Mouse (Mus musculus) CH12F3 (cell line): ENCODE data around the gene Arhgap24.

Source experiments
- in situ Hi-C: fragments of 300-500 bp; cut with MboI; formaldehyde crosslinking; loops from 2 replicates; pipeline ENCODE4 v1.14.3; 2020; ENCODE audit warnings: low sequenced_read_pairs

The Arhgap24 gene

DNA sequence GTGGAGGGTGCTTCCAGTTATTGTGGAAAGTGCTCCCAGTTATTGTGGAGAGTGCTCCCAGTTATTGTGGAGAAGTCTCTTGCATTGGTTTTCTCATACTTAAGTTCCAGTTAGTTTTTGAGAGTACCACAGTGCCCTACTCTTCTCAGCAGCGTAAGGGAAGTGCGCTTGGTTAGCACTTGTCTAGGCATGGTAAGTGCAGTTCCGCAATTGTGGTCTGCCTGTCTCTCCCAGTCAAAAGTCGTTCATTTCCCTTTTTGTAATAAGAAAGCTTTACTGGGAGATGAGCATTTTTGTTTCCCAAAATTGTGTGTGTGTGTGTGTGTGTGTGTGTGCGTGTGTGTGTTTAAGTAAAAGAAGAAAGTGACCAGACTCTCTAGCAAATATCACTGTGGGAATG, 17.6 kb downstream of the Arhgap24 start:
- in situ Hi-C loops: no loop called here

GRCm38 (mm10) chr5:102502333-102502732, 21.1 kb downstream of the Arhgap24 start:
- in situ Hi-C loops: no loop called here

DNA sequence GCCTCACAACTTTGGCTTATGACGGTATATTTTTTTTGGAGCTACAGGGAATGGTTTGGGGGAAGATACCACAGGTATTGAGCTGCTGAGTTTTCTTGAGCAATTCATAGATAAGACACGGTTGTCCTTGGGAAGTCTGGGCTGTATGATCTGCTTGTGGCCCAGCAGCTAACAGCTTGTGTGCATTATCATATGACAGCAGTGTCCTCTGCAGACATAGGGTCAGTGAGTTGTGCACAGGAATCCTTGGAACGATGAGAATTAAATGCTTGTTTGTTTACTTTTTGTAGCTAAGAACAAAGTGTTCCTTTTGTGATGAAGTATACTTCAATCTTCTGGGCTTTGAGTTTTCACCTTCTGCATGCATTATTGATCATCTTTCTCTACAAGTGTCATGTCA, 21.9 kb downstream of the Arhgap24 start:
- in situ Hi-C loops: no loop called here

GRCm38 (mm10) chr5:102503868-102504267, 22.7 kb downstream of the Arhgap24 start:
- in situ Hi-C loops: no loop called here

- in situ Hi-C loops: no loop called here
These were observed 23.4 kb downstream of the Arhgap24 start for GRCm38 (mm10) chr5:102504557-102504956.

DNA sequence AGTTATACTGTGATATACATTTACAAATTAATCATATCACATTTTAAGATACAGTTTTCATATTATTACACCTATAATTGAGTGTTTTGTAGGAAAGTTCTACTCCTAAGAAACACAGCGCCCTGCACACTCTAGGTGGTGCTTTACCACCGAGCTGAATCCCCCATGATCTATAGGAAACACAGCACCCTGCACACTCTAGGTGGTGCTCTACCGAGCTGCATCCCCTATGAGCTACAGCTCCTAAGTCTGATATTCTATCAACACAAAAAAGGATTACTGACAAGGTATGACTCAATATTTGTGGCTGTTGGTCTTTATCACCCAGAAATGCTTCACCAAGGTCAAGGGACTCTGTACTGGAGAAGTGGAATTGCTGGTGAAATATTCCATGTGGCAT, 27.0 kb downstream of the Arhgap24 start:
- in situ Hi-C loops: no loop called here

DNA sequence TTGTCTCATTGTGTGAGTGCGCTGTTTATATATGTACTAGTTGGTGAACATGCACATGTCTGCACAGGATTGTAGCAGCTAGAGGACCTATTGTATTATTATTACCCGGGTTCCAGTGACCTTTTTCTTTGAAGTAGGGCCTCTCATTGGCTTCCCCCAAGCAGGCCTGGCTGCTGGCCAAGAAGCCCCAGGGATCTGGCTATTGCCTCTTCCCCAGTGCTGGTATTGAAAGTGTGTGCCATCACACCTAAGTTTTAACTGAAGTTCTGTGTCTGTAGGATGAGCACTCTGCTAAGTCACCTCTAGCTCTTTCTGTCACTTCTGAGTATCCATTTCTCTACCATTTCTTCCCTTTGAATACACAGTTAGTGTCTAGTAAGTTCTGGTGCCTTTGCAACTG, 28.2 kb downstream of the Arhgap24 start:
- in situ Hi-C loops: no loop called here

DNA sequence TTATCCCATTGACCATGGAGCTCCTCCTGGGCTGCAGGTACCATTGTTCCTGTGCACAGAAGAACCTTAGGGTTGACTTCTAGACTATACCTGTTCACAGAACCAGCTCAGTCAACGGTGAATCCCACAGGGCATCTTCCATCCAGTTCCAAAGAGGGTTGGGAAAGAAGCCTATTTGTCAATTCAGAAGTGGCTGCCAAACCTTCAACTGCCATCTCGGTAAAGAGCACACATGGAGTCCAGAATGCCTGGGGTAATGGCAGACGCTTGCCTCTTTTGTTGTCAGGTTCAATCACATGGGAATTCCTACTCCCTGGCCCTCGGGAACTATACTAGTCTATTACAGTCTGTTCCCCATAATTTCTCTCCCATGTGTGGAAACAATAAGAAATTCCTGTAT, 30.5 kb downstream of the Arhgap24 start:
- in situ Hi-C loops: no loop called here

GRCm38 (mm10) chr5:102515496-102515895, 34.3 kb downstream of the Arhgap24 start:
- in situ Hi-C loops: no loop called here

DNA sequence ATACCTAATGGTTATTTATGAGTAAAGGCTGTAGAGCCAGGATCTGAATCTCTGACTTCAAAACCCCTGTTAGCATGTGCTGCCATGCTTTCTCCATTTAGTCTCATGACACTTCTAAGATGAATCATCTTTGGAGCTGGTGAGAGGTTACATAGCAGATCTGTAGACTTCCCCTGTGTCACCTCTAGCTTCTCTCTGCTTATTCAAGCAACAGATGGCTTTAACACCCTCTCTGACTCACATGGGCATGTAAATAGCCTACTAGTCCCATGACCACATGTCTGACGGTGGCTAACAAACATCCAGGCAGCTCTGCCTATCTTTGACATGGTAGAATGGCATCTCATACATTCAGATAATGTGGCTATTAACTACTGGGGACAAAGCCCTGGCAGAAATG, 39.3 kb downstream of the Arhgap24 start:
- in situ Hi-C loops: no loop called here

DNA sequence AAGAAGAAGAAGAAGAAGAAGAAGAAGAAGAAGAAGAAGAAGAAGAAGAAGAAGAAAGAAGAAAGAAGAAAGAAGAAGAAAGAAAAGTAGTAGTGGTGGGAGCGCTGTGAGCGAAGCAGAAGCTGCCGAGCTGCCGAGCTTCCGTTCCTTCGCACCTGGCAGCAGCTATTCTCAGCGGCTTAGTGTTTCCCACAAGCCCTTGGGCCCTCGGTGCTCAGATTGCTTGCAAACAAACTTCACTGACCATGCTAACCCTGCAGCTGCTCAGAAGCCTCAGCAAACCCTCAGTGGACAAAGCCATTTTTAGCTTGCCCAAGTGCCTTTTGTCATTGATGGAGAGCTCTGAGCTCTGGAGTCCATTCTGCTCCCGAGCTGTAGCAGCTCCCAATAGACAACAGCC, 54.1 kb downstream of the Arhgap24 start:
- in situ Hi-C loops: no loop called here

DNA sequence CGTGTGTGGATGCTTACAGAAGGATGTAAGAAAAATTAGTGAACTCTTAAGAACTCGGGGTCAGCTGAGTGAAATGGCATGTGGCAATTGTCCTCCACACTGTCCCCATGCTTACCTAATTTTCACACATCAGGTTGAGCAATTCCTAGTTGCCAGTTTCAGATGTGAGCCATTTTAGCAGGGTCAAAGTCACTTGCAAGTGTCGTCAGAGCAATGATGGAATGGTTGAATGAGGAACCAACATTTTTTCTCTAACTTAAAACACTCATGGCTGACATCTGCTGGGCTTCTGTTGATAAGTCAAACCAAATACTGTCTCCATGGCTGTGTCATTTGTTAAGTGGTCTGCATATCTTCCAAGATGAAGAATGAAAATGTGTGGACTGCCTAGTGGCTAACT, 56.6 kb downstream of the Arhgap24 start:
- in situ Hi-C loops: no loop called here

GRCm38 (mm10) chr5:102546296-102546695, 65.1 kb downstream of the Arhgap24 start:
- in situ Hi-C loops: no loop called here

GRCm38 (mm10) chr5:102547786-102548185, 66.6 kb downstream of the Arhgap24 start:
- in situ Hi-C loops: no loop called here

DNA sequence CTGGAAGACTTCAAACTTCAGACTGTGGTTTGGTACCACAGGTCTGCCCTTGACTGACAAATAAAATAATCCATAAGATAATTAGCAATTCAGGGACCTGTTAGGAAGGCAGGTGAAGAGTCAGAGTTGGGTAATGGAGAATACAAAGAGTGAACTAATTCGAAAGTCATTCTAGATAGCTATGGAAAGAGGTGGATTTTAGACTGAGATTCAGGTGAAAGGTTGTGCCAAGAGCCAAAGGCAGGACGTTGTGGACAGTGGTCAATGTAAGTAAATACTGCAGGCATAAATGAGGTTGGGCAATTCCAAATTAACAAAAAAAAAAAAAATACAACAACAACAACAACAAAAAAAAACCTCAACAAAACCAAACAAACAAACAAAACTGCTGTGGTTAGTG, 67.2 kb downstream of the Arhgap24 start:
- in situ Hi-C loops: no loop called here

DNA sequence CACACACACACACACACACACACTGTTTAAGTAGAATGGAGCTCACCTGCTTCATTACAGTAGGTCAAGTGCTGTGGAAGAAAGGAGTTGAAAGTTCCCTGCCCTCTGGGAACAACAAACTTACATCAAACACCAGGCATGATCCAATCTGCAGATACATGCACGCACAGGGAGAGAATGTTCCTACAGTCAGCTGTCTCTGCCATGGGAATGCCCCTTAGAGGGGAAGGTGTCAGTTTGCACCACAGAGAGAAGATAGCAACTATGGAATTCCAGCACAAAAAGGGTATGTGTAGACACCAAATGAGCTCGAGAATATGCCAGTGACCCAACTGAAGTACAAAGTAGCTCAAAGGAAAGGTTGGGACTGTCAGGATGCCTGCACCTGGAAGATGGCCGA, 69.0 kb downstream of the Arhgap24 start:
- in situ Hi-C loops: no loop called here

DNA sequence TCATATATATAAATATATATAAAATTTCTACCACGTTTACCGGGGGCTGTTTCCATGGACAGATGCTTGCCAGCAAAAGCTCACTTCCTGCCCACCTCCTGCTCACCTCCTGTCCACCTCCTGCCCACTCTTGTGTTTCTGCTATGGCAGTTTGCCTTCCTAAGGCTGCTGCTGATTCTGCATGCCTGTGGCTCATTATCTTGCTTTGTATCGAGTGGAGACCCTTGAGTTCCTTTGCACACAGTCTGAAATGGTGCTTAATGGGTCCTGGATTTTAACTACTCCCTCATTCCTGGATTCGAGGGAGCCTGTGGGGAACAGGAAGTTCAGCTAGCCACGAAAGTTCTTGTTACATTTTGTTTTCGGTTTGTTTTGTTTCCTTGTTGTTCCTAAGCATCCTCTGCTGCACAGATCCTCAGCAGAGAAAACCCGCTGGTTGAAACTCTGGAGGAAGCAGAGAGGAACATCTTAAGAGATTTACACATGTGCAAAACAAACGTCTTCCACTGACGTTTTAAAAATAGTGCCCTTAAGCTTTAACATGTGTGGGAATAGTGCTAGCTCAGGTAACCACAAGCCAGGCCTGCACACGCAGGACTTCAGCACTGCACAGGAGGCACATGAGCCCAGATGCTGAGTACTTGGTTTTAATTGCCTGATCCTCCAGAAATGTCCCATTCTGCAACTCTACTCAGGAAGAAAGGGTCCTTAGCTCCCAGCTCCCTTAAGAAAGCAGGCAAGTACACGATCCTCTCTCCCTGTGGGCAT, 69.9 kb downstream of the Arhgap24 start:
- in situ Hi-C loops: no loop called here

DNA sequence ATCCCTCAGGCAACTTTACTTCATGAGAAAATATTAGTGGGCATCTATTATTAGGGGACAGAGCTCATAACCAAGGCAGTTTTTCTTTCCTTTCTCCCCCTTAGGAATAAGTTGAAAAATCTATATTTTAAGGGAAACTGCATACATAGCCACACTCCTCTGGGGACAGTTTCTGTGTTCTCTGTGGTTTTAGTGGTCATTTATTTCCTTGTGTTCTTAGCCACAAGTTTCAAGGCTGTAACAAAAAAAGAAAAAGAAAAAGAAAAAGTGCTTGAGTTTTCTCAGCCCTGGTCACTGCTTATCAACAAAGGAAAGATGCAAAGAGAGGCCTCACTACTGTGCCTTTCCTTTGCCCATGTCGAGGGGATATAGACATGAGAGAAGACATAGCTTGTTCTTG, 71.3 kb downstream of the Arhgap24 start:
- in situ Hi-C loops: no loop called here

DNA sequence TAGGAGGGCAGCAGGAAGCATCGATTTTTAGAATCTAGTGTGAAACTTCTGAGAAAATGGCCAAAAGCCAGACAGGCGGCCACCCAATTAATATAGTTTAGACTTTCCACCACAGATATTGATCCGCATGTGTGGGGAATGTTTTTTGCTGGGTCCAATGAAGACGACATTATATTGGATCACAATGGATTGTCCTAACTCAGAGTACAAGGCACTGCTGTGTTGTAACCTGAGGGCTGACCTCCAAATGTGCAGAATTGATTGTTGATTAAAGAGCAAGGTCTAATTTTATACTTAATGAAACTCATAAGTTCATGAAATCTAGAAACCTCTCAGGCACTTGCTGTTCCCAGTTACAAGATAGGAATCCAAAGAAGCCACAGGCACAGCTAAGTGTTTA, 74.8 kb downstream of the Arhgap24 start:
- in situ Hi-C loops: no loop called here

DNA sequence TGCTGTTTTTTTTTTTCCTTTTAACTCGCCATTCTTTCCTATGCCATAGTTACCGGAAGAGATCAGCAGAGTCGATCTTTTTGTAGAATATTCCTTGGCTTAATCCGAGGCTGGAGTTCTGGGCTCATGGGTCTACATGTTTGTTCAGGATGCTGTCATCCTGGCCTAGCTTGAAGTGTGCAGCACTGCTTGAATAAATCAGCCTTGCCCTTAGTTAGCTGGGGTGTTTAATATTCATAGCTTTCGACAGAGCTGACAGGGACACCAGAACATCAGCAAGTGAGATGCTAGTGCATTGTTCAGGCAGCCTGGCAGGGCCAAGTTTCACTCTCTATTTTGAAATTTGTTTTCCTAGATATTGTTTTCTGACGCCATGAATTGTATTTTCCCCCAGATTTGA, 79.1 kb downstream of the Arhgap24 start:
- in situ Hi-C loops: no loop called here

- in situ Hi-C loops: no loop called here
These were observed 82.8 kb downstream of the Arhgap24 start for GRCm38 (mm10) chr5:102563971-102564370.

DNA sequence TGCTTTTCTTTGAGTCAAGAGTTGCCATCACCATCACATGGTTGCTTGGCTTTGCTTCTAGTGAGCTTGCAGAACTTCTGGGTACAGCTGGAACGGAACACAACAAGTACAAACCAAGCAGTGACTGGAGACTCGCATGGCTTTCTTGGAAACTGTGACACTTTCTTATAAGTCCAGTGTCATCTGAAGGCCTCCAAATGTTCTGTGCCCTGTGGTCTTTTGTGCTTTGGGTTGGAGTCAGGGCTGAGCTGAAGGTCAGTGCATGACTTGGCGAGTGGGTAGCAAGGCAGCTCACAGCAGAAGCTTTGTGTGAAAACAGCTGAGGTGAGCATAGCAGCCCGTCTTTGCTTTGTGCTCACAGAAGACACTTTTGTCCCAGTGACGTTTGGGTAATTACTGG, 87.6 kb downstream of the Arhgap24 start:
- in situ Hi-C loops: no loop called here

GRCm38 (mm10) chr5:102571445-102571844, 90.3 kb downstream of the Arhgap24 start:
- in situ Hi-C loops: no loop called here
